Mouse (Mus musculus): ENCODE data around the gene Adam12. TPM values are rescaled to one million over a fixed set of nuclear protein-coding genes. Genes with fewer than 3 reads are reported as not detected.

Gene Adam12
- polyA plus RNA-seq, 1 experiment, result 0.58 TPM

DNA sequence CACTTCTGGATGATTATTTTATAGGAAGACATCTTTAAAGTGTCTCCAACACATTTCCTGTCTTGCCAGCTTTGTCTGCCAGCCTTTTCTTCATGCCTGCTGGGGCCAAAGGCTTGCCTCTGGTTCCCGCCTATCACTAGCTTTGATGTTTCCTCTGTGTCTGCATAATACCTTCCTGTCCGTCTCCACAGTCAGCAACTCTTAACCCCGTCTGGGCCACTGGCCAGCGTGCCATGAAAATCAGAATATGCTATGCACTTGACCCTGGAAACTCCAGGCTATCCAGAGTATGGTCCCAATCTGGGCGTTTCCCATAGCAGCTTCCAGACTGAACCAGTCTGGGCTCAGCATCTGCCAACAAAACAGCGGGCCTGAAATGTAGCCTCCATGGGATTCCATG lies 69.1 kb downstream of the Adam12 start:
- no peak for DNase-seq (ENCODE audit: low read depth in 1 of 2, low spot score in 2 of 2)
- Histone ChIP-seq H3K27ac (ENCODE audit: insufficient read depth, low read length) (no peak overlapping the region), H3K27me3 (ENCODE audit: control insufficient read depth, insufficient read depth, low read length) (no peaks in the 10 kb centered on the region), H3K36me3 (ENCODE audit: control insufficient read depth, insufficient read depth, low read length) (no peaks in the 10 kb centered on the region), H3K4me3 (ENCODE audit: extremely low read depth, insufficient read depth, insufficient read length) (no peak overlapping the region), H3K4me1 (ENCODE audit: control insufficient read depth, insufficient read depth, insufficient read length) (no peaks in the 10 kb centered on the region)
- TF ChIP-seq CTCF (IDR thresholded peaks at IDR 0.05; ENCODE audit: extremely low read depth, insufficient read depth, insufficient read length, insufficient replicate concordance) (no peak), POLR2A (IDR thresholded peaks at IDR 0.05; ENCODE audit: low read depth, low read length) (no peak)
- WGBS, result 75% methylated on average over 6 of the region's 6 CpGs

DNA sequence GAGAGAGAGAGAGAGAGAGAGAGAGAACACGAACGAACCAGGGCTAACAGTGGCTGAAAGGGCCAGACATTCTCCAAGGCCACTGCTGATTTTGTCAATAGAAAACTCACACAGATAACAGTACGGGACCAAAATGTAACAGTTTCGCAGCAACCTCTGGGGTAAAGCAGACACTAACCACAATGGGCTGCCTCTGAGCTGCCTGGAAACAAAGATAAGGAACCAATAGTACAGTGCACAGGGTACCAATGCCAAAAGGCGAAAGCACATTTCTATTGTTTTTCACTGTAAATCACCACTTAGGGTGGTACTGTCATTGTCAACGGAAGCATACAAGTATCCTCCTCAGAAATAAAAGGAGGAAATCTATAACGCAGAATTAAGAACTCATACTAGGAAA lies 72.3 kb downstream of the Adam12 start:
- 21% methylated on average over 7 of the region's 7 CpGs for WGBS
- Histone ChIP-seq H3K4me1 (ENCODE audit: control insufficient read depth, insufficient read depth, insufficient read length) (no peaks in the 10 kb centered on the region), H3K36me3 (ENCODE audit: control insufficient read depth, insufficient read depth, low read length) (no peaks in the 10 kb centered on the region), H3K27me3 (ENCODE audit: control insufficient read depth, insufficient read depth, low read length) (no peaks in the 10 kb centered on the region), H3K4me3 (ENCODE audit: extremely low read depth, insufficient read depth, insufficient read length) (no peak overlapping the region), H3K27ac (ENCODE audit: insufficient read depth, low read length) (no peak overlapping the region)
- TF ChIP-seq CTCF (IDR thresholded peaks at IDR 0.05; ENCODE audit: extremely low read depth, insufficient read depth, insufficient read length, insufficient replicate concordance) (no peak), POLR2A (IDR thresholded peaks at IDR 0.05; ENCODE audit: low read depth, low read length) (no peak)
- no peak for DNase-seq (ENCODE audit: low read depth in 1 of 2, low spot score in 2 of 2)

DNA sequence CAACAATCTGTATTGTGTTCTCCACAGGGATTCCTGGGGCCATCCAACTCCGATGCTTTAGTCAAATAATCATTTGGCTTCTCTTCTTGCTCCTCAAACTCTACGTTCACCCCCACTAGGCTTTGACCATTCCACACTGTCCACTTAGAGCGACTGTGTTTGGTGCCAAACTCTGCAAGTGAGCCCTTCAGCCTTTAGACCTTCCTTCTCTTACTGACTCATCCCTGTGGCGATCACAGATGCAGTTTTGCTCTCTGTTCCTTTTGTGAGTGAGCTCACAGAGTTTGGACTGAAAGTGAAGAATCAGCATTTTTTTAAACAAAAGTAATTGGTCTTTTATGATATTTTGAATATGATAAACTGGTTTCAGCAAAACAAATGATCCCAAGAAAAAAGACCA lies 80.6 kb downstream of the Adam12 start:
- 76% methylated on average over 4 of the region's 4 CpGs for WGBS
- DNase-seq (ENCODE audit: low read depth in 1 of 2, low spot score in 2 of 2), result no peak
- no peak overlapping the region for H3K27ac ChIP-seq (ENCODE audit: insufficient read depth, low read length)
- TF ChIP-seq POLR2A (IDR thresholded peaks at IDR 0.05; ENCODE audit: low read depth, low read length) (no peak), CTCF (IDR thresholded peaks at IDR 0.05; ENCODE audit: extremely low read depth, insufficient read depth, insufficient read length, insufficient replicate concordance) (no peak)
- H3K4me3 ChIP-seq (ENCODE audit: extremely low read depth, insufficient read depth, insufficient read length), result no peak overlapping the region
- no peaks in the 10 kb centered on the region for H3K27me3 ChIP-seq (ENCODE audit: control insufficient read depth, insufficient read depth, low read length)
- no peaks in the 10 kb centered on the region for H3K4me1 ChIP-seq (ENCODE audit: control insufficient read depth, insufficient read depth, insufficient read length)
- H3K36me3 ChIP-seq (ENCODE audit: control insufficient read depth, insufficient read depth, low read length), result no peaks in the 10 kb centered on the region

DNA sequence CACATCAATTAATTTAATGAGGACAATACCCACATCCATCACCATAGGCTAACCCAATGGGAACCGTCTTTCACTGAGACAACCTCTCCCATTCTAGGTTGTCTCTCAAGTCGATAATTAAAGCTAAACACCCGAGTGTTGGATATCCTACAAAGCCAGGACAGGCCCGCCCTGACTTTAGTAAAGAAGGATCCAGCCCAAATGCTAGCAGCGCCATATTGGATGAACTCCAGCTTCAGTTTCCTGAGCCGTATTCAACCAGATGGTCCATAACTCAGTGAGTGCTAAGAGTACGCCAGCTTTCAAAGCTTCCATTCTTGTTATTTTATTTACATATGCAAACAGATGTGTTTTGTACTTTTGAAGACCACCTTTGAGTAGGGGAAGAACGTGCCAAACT lies 81.6 kb downstream of the Adam12 start:
- H3K4me1 ChIP-seq (ENCODE audit: control insufficient read depth, insufficient read depth, insufficient read length), result no peaks in the 10 kb centered on the region
- no peaks in the 10 kb centered on the region for H3K27me3 ChIP-seq (ENCODE audit: control insufficient read depth, insufficient read depth, low read length)
- 85% methylated on average over 8 of the region's 8 CpGs for WGBS
- H3K36me3 ChIP-seq (ENCODE audit: control insufficient read depth, insufficient read depth, low read length), result no peaks in the 10 kb centered on the region
- no peak overlapping the region for H3K27ac ChIP-seq (ENCODE audit: insufficient read depth, low read length)
- H3K4me3 ChIP-seq (ENCODE audit: extremely low read depth, insufficient read depth, insufficient read length), result no peak overlapping the region
- TF ChIP-seq CTCF (IDR thresholded peaks at IDR 0.05; ENCODE audit: extremely low read depth, insufficient read depth, insufficient read length, insufficient replicate concordance) (no peak), POLR2A (IDR thresholded peaks at IDR 0.05; ENCODE audit: low read depth, low read length) (no peak)
- no peak for DNase-seq (ENCODE audit: low read depth in 1 of 2, low spot score in 2 of 2)

DNA sequence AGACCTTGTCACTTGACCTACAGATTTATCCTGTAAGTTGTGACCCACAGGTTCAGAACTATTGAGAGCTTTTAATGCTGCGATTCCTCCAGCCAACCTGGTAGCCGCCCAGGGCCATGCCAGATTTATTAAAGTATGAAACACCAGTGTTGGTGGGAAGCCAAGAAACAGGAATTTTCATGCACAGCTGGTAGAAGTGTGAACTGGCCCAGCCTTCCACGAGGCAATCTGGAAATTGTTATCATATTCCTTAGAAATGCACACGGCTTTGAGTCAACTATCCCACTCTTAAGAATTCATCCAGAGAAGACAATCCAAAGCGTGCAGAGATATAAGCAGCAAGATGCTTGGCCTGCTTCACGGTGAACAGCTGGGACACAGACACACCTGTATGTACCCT lies 82.6 kb downstream of the Adam12 start:
- H3K36me3 ChIP-seq (ENCODE audit: control insufficient read depth, insufficient read depth, low read length), result no peaks in the 10 kb centered on the region
- no peaks in the 10 kb centered on the region for H3K27me3 ChIP-seq (ENCODE audit: control insufficient read depth, insufficient read depth, low read length)
- TF ChIP-seq POLR2A (IDR thresholded peaks at IDR 0.05; ENCODE audit: low read depth, low read length) (no peak), CTCF (IDR thresholded peaks at IDR 0.05; ENCODE audit: extremely low read depth, insufficient read depth, insufficient read length, insufficient replicate concordance) (no peak)
- no peak overlapping the region for H3K4me3 ChIP-seq (ENCODE audit: extremely low read depth, insufficient read depth, insufficient read length)
- no peak overlapping the region for H3K27ac ChIP-seq (ENCODE audit: insufficient read depth, low read length)
- DNase-seq (ENCODE audit: low read depth in 1 of 2, low spot score in 2 of 2), result no peak
- H3K4me1 ChIP-seq (ENCODE audit: control insufficient read depth, insufficient read depth, insufficient read length), result no peaks in the 10 kb centered on the region
- 84% methylated on average over 6 of the region's 6 CpGs for WGBS

DNA sequence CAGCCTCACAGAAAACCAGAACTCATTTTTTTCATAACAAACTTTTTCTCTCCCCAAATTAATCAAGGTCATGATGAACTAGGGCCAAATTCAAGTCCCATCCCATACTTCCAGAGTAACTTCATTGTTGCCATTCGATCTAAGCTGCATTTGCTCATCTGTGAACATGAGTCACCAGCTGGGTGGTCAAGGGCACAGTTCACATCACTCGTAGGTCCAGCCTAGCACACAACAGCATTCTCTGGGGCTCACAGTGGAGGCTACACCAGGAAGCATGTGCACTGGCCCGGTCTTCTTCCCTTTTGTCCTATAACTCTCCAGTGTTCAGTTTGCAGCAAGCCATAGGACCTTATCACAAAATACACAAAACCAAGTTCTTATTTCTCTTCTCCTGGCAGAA lies 84.4 kb downstream of the Adam12 start:
- no peak for TF ChIP-seq POLR2A (IDR thresholded peaks at IDR 0.05; ENCODE audit: low read depth, low read length)
- TF ChIP-seq CTCF (IDR thresholded peaks at IDR 0.05; ENCODE audit: extremely low read depth, insufficient read depth, insufficient read length, insufficient replicate concordance), result no peak
- DNase-seq (ENCODE audit: low read depth in 1 of 2, low spot score in 2 of 2), result no peak
- 77% methylated on average over 3 of the region's 3 CpGs for WGBS

DNA sequence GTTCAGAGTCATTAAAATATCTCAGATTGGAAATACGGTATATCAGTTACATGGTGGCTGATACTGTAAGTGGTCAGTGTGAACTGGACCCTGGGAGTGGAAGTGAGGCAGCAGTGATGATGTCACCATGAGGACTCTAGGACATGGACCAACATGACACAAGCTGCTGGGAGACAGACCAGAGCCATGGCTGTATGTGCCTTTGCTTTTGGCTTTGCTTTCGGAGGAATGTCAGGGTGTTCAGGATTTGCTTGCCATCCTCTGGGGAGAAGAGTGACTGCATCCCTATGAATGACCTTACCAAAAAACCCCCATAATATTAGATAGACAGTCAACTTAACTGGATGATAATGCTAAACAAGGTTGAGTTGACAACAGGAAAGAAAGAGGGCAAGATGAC lies 85.1 kb downstream of the Adam12 start:
- Histone ChIP-seq H3K27ac (ENCODE audit: insufficient read depth, low read length) (no peak overlapping the region), H3K27me3 (ENCODE audit: control insufficient read depth, insufficient read depth, low read length) (no peaks in the 10 kb centered on the region), H3K36me3 (ENCODE audit: control insufficient read depth, insufficient read depth, low read length) (no peaks in the 10 kb centered on the region), H3K4me3 (ENCODE audit: extremely low read depth, insufficient read depth, insufficient read length) (no peak overlapping the region), H3K4me1 (ENCODE audit: control insufficient read depth, insufficient read depth, insufficient read length) (no peaks in the 10 kb centered on the region)
- 94% methylated on average over 2 of the region's 2 CpGs for WGBS
- TF ChIP-seq CTCF (IDR thresholded peaks at IDR 0.05; ENCODE audit: extremely low read depth, insufficient read depth, insufficient read length, insufficient replicate concordance), result no peak
- no peak for TF ChIP-seq POLR2A (IDR thresholded peaks at IDR 0.05; ENCODE audit: low read depth, low read length)
- no peak for DNase-seq (ENCODE audit: low read depth in 1 of 2, low spot score in 2 of 2)

More for the DNA sequence above, 84.4 kb downstream of the Adam12 start:
- Histone ChIP-seq H3K27ac (ENCODE audit: insufficient read depth, low read length) (no peak overlapping the region), H3K27me3 (ENCODE audit: control insufficient read depth, insufficient read depth, low read length) (no peaks in the 10 kb centered on the region), H3K4me1 (ENCODE audit: control insufficient read depth, insufficient read depth, insufficient read length) (no peaks in the 10 kb centered on the region), H3K36me3 (ENCODE audit: control insufficient read depth, insufficient read depth, low read length) (no peaks in the 10 kb centered on the region), H3K4me3 (ENCODE audit: extremely low read depth, insufficient read depth, insufficient read length) (no peak overlapping the region)

All from spleen, adult 2 months (tissue).